Mouse (Mus musculus) lung, postnatal 14 days (tissue): ENCODE measurements around the gene Il31ra.

Experiments
- DNase-seq: peaks from one replicate; pipeline ENCODE4 v3.0.0; 2021

Gene Il31ra

GRCm38 (mm10) chr13:112505436-112505835, 88.7 kb downstream of the Il31ra start:
- DNase-seq: no peak

- DNase-seq: no peak
Measured at GRCm38 (mm10) chr13:112503846-112504245, 90.3 kb downstream of the Il31ra start.

- DNase-seq: no peak
Measured at GRCm38 (mm10) chr13:112500466-112500865, 93.7 kb downstream of the Il31ra start.

GRCm38 (mm10) chr13:112500027-112500426, 94.1 kb downstream of the Il31ra start:
- DNase-seq: no peak

GRCm38 (mm10) chr13:112494590-112494989, 99.6 kb downstream of the Il31ra start:
- no peak for DNase-seq

- DNase-seq: no peak
Measured at GRCm38 (mm10) chr13:112492285-112492678, 101.9 kb downstream of the Il31ra start.

GRCm38 (mm10) chr13:112491636-112492284, 102.4 kb downstream of the Il31ra start:
- DNase-seq: no peak

GRCm38 (mm10) chr13:112490036-112490435, 104.1 kb downstream of the Il31ra start:
- DNase-seq: no peak

GRCm38 (mm10) chr13:112486676-112487075, 107.5 kb downstream of the Il31ra start:
- DNase-seq: no peak

GRCm38 (mm10) chr13:112486236-112486635, 107.9 kb downstream of the Il31ra start:
- no peak for DNase-seq

- no peak for DNase-seq
Measured at GRCm38 (mm10) chr13:112483015-112483414, 111.1 kb downstream of the Il31ra start.

GRCm38 (mm10) chr13:112482525-112482924, 111.6 kb downstream of the Il31ra start:
- no peak for DNase-seq

GRCm38 (mm10) chr13:112479926-112480325, 114.2 kb downstream of the Il31ra start:
- no peak for DNase-seq

- DNase-seq: no peak
Measured at GRCm38 (mm10) chr13:112479032-112479431, 115.1 kb downstream of the Il31ra start.

GRCm38 (mm10) chr13:112473757-112474755, 120.1 kb downstream of the Il31ra start:
- no peak for DNase-seq

- no peak for DNase-seq
Measured at GRCm38 (mm10) chr13:112472401-112473023, 121.6 kb downstream of the Il31ra start.

- no peak for DNase-seq
Measured at GRCm38 (mm10) chr13:112471201-112471600, 123.0 kb downstream of the Il31ra start.
